Mouse (Mus musculus): Measurements from ENCODE around the gene Chchd10. TPM values are rescaled to one million over a fixed set of nuclear protein-coding genes. Genes with fewer than 3 reads are reported as not detected.
A peak's percentile ranks its signal among the peaks of the same experiment; 100 is the strongest.

Chchd10 gene
- polyA plus RNA-seq, 1 experiment from 2014 or later = 347 TPM

DNA sequence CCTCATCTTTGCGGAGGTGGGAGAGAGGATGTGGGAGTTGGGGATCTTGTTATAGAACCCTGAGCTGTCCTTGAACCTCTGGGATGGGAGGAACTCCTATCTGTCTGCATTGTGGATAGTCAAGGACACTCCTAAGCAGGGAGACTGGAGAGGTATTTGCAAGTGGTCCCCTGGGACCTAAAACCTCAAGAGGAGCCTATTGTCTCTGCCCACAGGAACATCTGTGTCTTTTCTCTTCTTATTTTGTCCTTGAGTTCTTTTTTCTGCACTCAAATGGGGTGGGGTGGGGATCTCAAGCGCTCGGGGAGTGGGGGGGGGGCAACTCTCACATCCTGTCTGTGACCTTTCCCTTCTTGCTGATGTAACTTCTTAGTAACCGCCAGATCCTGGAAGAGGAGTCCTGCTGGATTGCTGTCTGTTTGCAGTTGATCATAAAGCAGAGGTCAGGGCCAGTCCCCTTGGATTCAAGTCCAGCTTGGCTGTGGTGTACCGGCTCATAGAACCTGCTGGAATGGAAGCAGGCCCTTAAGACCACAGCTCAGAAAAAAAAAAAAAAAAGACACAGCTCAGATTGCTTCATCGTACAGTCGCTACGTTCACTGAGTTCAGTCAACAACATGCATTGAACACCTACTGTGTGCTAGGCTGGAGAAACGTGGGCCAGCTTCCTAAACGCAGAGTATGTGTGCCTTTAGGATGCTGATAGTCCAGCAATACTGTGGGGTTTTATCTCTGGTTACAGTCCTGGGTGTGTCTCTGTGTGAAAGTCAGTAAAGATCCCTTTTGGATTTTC lies 5.1 kb downstream of the Chchd10 start:
- no peak overlapping the region for H3K4me3 ChIP-seq (ENCODE audit: low read depth, low read length)
- no peak overlapping the region for H3K27ac ChIP-seq (ENCODE audit: low read length)
- ATAC-seq (no peak), DNase-seq (ENCODE audit: low spot score) (peak; percentile 53)
- WGBS = 45% methylated on average over 10 of the region's 10 CpGs
- H3K4me2 ChIP-seq (replicated peaks; ENCODE audit: low read depth, low read length) = no peak overlapping the region
- no peak for TF ChIP-seq CTCF (IDR thresholded peaks at IDR 0.05)
- no peak for TF ChIP-seq EP300 (IDR thresholded peaks at IDR 0.05)
- no peaks in the 10 kb centered on the region for H3K36me3 ChIP-seq (ENCODE audit: insufficient read depth, low read length)
- H3K9me3 ChIP-seq (ENCODE audit: low read length) = no peaks in the 10 kb centered on the region
- no peaks in the 10 kb centered on the region for H3K4me1 ChIP-seq (ENCODE audit: insufficient read depth, low read depth, low read length)
- no peak overlapping the region for H3K9ac ChIP-seq (replicated peaks; ENCODE audit: low read depth)
- H3K27me3 ChIP-seq (replicated peaks; ENCODE audit: insufficient read depth, low read length) = no peaks in the 10 kb centered on the region

DNA sequence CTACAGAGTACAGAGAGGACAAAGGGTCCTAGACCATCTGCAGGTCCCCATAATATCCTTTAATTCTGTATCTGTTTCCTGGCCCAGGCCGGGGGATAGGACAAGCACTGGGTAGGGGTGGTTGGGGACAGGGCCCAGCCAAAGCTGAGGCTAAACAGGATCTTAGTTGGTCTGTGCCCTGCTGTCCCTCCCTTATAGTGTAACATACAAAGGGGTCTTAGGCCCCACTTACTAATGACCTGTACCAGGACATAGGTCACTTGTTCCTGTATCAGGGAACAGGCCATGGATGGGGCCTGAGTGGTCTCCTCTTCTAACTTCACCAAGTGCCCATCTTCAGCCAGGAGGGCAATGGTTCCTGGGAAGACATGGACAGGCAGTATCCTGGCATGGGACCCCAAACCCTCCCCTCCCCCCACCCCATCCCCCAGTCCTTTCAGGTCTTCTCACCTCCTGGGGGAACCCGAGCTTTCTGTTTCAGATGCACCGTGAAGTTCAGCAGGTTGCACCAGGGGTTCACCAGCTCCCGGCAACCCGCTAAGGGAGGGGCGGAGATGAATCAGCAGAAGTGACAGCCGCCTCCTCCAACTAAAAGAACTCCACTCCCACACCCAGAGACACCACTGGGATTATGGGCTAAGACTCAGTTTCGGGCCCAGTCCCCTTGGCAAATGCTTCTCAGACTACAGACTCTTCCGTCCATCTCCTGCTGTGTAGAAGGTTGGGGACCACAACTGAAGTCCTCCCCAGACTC lies 6.7 kb downstream of the Chchd10 start:
- no peak for ATAC-seq
- Histone ChIP-seq H3K36me3 (ENCODE audit: insufficient read depth, low read length) (no peaks in the 10 kb centered on the region), H3K27me3 (replicated peaks; ENCODE audit: insufficient read depth, low read length) (no peaks in the 10 kb centered on the region), H3K4me2 (replicated peaks; ENCODE audit: low read depth, low read length) (no peak overlapping the region), H3K9me3 (ENCODE audit: low read length) (no peaks in the 10 kb centered on the region), H3K9ac (replicated peaks; ENCODE audit: low read depth) (no peak overlapping the region), H3K27ac (ENCODE audit: low read length) (no peak overlapping the region), H3K4me3 (ENCODE audit: low read depth, low read length) (no peak overlapping the region), H3K4me1 (ENCODE audit: insufficient read depth, low read depth, low read length) (no peaks in the 10 kb centered on the region)
- WGBS = 62% methylated on average over 9 of the region's 9 CpGs
- TF ChIP-seq CTCF (IDR thresholded peaks at IDR 0.05) = no peak
- TF ChIP-seq EP300 (IDR thresholded peaks at IDR 0.05) = no peak
- no peak for DNase-seq (ENCODE audit: low spot score)

DNA sequence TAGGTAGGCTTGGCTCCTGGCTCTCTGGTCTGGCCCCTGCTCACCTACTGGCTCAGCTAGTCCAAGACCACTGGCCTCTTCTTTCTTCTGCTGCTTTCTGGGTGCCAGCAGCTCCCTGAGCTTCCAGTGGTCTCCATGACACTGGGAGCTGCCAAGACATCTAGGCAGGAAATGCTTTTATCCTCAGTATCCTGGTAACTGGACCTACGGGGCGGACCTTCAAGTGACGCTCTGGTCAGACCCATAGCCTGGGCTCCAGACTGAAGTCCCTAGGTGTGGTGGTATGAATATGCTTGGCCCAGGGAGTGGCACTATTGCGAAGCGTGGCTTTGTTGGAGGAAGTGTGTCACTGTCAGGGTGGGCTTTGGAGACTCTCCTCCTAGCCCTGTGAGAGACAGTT lies 7.6 kb downstream of the Chchd10 start, which contains the start of gene Gm867:
Gene Gm867, minus strand, starts transcription at position 153 of the 400 bp plus-strand sequence.
- Histone ChIP-seq H3K27ac (ENCODE audit: low read length) (no peak within 1 kb of the TSS), H3K36me3 (ENCODE audit: insufficient read depth, low read length) (no peaks in the 10 kb centered on the region), H3K9ac (replicated peaks; ENCODE audit: low read depth) (no peak within 1 kb of the TSS), H3K4me2 (replicated peaks; ENCODE audit: low read depth, low read length) (no peak within 1 kb of the TSS), H3K4me1 (ENCODE audit: insufficient read depth, low read depth, low read length) (no peaks in the 10 kb centered on the region), H3K27me3 (replicated peaks; ENCODE audit: insufficient read depth, low read length) (no peaks in the 10 kb centered on the region), H3K9me3 (ENCODE audit: low read length) (no peaks in the 10 kb centered on the region), H3K4me3 (ENCODE audit: low read depth, low read length) (no peak within 1 kb of the TSS)
- no peak for TF ChIP-seq EP300 (IDR thresholded peaks at IDR 0.05)
- no peak for TF ChIP-seq CTCF (IDR thresholded peaks at IDR 0.05)
- WGBS = 71% methylated on average over 5 of the region's 5 CpGs
- DNase-seq (ENCODE audit: low spot score) (no peak), ATAC-seq (no peak)

DNA sequence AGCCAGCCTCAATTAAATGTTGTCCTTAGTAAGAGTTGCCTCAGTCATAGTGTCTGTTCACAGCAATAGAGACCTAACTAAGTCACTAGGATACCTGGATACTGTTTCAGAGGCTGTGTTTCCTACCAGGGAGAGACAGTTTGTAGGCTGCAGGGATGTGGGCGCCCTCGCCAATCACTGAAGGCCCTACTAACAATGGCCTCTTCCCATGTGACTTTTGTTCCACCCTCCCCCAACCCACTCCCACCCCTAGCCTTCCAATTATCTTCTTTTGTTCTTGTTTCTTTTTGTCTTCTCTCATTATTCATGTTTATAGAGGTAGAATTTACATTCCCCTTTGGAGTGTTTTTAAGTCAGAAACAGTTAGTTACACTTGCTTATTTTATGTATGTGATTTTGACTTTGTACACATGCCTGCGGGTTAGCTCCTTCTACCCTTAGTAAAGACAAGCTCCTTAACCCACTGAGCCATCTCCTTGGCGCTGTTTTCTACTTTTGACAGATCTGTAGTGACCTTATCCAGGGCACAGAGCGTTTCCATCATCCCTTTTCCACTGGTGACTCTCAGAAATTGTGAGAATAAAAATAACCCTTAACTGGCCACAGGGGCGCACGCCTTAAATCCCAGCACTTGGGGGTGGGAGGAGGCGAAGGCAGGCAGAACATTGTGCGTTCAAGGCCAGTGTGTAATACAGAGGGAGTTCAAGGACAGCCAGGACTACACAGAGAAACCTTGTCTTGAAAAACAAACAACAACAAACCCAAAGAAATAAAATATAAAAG lies 8.3 kb downstream of the Chchd10 start:
- no peak overlapping the region for H3K4me3 ChIP-seq (ENCODE audit: low read depth, low read length)

DNA sequence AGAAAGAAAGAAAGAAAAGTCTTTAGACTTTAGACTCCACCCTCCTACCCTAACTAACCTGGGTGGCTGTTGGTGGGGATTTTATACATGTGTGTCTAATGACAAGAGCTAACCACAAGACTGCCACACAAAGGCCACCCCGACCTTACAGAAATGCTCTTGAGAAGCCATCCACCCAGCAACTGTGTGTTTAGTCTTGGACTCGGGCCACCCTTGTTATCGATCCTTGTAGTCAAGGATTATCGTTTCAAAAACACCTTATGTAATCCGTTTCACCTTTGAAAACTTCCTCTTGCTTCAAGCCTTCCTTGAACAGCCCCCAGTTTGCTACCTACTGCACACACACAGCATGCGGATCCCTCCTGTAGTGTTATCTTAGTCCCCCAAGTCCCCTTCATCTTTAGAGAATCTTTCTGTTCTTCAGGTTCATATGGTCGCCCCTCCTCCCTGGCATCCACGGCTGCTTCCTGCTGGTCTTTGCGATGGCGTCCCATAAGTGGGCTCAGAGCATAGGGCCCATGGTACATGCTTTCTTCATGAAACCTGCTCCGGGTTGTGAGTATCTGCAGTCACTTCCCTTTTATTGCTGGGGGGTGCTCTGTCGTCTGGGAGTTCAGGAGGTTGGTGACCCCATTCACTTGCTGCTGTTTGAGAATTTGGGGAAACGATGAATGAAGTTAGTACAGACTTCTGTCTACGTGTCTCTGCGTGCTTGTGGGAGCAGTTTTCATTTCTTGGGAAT lies 10.0 kb downstream of the Chchd10 start, which contains the start of gene Vpreb3:
Gene Vpreb3, plus strand, starts transcription at position 322 of the 742 bp plus-strand sequence.
- H3K9me3 ChIP-seq (ENCODE audit: low read length) = no peaks in the 10 kb centered on the region
- no peak for DNase-seq (ENCODE audit: low spot score)
- peak within 1 kb of the TSS; percentile 7; the same call in 1 of the 2 replicates for H3K27ac ChIP-seq (ENCODE audit: low read length)
- ATAC-seq = no peak
- no peak for TF ChIP-seq EP300 (IDR thresholded peaks at IDR 0.05)
- TF ChIP-seq CTCF (IDR thresholded peaks at IDR 0.05) = no peak
- H3K36me3 ChIP-seq (ENCODE audit: insufficient read depth, low read length) = no peaks in the 10 kb centered on the region
- H3K4me1 ChIP-seq (ENCODE audit: insufficient read depth, low read depth, low read length) = no peaks in the 10 kb centered on the region
- no peak within 1 kb of the TSS for H3K9ac ChIP-seq (replicated peaks; ENCODE audit: low read depth)
- H3K4me3 ChIP-seq (ENCODE audit: low read depth, low read length) = no peak within 1 kb of the TSS
- WGBS = 58% methylated on average over 15 of the region's 15 CpGs
- H3K4me2 ChIP-seq (replicated peaks; ENCODE audit: low read depth, low read length) = no peak within 1 kb of the TSS
- H3K27me3 ChIP-seq (replicated peaks; ENCODE audit: insufficient read depth, low read length) = no peaks in the 10 kb centered on the region

More for the DNA sequence above, 8.3 kb downstream of the Chchd10 start:
- no peaks in the 10 kb centered on the region for H3K27me3 ChIP-seq (replicated peaks; ENCODE audit: insufficient read depth, low read length)
- no peaks in the 10 kb centered on the region for H3K9me3 ChIP-seq (ENCODE audit: low read length)
- TF ChIP-seq CTCF (IDR thresholded peaks at IDR 0.05) (no peak), EP300 (IDR thresholded peaks at IDR 0.05) (no peak)
- DNase-seq (ENCODE audit: low spot score) (no peak), ATAC-seq (no peak)
- 69% methylated on average over 9 of the region's 9 CpGs for WGBS
- H3K36me3 ChIP-seq (ENCODE audit: insufficient read depth, low read length) = no peaks in the 10 kb centered on the region
- no peak overlapping the region for H3K27ac ChIP-seq (ENCODE audit: low read length)
- no peak overlapping the region for H3K4me2 ChIP-seq (replicated peaks; ENCODE audit: low read depth, low read length)
- no peaks in the 10 kb centered on the region for H3K4me1 ChIP-seq (ENCODE audit: insufficient read depth, low read depth, low read length)
- no peak overlapping the region for H3K9ac ChIP-seq (replicated peaks; ENCODE audit: low read depth)

Data from lung, postnatal 0 days (tissue).